Mouse (Mus musculus) liver, postnatal 0 days (tissue): ENCODE measurements at regions not wholly inside any gene's neighbourhood (a gene's known extent, or its start where the extent isn't known, plus 50 kb on each side); places are given as distances from the start of the nearest gene placed in this dataset.

Experiments
- CTCF ChIP-seq: sonication (generic); IDR thresholded peaks from 2 replicates; pipeline ENCODE4 v1.5.1; 2016; ENCODE audit warnings: antibody characterized with exemption, low read depth
- EP300 ChIP-seq: IDR thresholded peaks from 2 replicates; pipeline ENCODE4 v1.6.1; 2016; ENCODE audit warnings: antibody characterized with exemption, low read depth, mild to moderate bottlenecking

GRCm38 (mm10) chr5:75770592-75770991, 195.9 kb downstream of the Kit start:
- no peak for TF ChIP-seq CTCF
- TF ChIP-seq EP300 = no peak
